Mouse (Mus musculus) lung, adult 18-20 months (tissue): ENCODE measurements around the gene Gm20708.
"Not testable (repeated sequence)": the region's sequence is repeated elsewhere in the genome, so short reads cannot be mapped to it uniquely, and the experiment has no call there.

ENCODE experiments used
- DNase-seq, 2 experiments: peaks; one replicate each; pipeline ENCODE4 v3.0.0; 2022; ENCODE audit warnings: mixed read lengths in 2 of 2

Gene Gm20708

DNA sequence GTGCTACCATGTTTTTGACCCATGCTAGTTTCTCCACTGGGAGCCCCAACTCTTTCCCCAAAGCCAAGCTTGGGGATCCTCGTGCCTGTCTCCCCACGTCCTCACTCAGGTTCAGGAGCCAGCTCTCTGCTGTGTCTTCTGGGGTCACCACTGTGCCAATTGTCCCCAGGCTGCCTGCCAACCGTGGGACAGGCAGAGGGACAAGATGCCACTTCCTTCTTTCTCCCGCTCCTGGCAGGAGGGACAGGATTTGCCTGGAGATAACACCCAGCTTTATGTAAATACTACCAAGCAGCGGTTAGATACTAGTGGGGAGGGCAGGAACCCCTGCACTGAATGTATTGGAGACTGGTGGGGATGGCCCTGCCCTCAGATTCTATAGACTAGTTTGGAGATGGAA, 4.4 kb downstream of the Gm20708 start:
- peak; percentile 22 to 56 for DNase-seq

DNA sequence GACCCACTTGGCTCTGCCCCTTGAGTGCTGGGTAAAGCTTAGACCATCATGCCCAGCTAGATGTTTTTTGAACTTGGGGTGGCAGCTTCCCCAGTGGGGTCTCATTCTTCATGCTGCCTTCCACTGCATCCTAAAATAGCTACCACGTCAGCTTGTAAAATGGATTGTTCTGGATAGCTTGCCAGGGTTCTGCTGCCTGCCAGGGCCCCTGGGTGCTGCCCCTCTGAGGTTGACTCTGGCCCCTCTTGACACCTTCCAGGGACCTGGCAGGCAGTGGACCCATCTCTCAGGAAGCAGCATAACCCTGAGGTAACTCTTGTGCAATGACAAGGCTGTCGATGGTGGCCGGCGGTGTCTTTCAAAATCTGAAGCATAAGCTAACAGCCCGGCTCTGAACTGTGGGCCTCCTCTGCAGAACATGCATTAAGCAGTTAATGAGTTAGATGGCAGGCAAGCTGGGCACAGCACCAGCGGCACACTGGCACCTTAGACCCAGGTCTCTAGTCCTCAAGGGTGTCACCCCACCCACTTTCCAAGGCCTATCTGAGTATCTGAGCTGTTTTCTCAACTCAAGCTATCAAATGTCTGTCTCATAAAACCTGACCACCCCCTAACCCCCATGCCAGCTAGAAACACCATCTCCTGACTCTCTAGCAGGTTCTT, 5.4 kb downstream of the Gm20708 start:
- no peak for DNase-seq

DNA sequence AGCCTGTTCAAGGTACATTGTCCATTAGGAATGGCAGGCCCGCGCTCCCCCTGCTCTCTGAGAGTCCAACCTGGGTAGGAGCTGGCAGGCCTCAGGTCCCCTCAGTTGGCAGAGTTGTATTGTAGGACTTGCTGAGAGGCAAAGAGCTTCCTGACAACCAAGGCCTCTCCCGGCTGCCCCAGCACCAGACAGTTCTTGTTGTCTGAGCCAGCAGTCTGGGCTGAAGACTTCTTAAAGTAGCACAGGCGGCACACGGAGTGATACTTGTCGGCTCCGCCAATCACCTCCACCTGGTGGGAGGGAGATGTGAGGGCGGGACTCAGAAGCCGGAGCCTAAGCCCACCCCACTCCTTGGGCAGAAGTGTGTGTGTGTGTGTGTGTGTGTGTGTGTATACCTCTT, 6.4 kb downstream of the Gm20708 start:
- not testable (repeated sequence) for DNase-seq

DNA sequence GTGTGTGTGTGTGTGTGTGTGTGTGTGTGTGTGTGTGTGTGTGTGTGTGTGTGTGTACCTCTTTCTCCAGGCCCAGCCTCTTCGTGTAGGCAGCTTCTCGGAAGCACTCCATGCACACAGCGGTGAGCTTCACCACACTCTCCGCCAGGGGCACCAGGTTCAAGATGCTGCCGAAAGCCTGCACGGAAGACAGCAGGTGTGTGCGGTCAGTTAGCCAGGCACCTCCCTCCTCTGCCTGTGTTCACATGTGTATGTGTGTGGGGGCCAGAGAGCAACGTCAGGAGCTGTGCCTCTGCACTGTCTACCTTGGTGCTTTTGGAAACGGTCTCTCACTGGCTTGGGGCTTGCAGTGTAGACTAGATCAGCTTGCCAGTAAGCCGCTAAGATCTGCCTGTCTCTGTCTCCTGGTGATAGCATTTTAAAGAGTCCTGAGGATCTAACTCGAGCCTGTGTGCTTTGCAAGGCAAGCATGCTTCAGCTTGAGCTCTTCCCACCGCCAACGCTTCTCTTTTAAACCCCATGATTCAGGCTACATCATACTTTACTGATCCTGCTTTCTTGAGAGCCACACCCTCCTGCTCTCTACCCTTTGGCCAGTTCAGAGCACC, 7.0 kb downstream of the Gm20708 start:
- DNase-seq: no peak

DNA sequence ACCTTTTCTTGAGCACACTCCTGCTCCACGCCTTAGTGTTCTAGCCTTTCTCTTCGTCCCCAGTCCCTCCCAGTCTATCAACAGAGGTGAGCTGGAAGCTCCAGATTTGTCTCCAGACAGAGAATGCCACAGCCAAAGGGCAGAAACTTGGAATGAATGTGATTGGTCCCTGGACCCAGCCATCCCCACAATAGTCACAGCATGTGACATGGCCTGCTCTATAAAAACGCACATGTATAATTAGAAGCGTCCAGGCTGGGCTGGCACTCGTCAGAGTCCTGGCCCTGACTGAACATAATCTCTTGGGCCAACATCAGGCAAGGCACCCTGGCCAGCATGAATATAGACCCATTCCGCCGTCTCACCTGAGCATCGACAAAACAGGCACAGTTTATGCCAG, 9.6 kb downstream of the Gm20708 start:
- no peak for DNase-seq

DNA sequence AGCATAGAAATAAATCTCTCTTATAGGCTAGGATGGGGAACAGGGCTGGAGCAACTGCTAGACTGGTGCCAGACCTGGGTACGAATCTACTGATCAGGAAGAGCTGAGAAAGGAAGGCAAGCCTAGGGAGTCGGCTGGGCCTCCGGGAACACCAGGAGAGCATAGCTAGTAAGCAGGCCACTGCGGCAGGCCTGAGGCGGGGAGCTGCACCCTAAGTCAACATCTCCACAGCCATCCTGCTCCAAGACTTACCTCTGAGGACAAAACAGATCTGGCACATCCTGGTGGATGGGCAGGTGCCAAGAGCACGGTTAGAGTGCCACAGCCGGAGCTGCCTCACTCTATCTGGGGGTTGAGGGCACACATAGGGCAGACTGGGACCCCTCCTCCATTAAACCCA, 10.7 kb downstream of the Gm20708 start:
- DNase-seq: no peak

DNA sequence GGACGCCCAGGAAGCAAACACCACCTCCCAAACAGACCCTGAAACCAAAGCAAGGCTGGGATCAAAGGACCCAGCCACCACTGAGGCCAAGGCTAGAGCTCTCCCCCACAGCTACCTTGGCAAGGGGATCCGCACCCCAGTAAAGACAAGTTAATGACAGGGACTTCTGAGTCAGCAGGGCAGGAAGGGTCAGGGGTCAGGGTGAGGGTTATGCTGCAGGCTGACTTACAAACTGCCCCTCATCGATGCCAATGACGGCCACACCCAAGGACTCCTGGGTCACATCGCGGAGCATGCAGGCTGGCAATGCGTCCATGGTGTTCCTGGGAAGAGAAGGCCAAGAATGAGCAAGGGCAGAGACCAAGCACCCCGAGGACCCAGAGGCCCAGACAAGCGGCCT, 12.4 kb downstream of the Gm20708 start:
- no peak for DNase-seq

DNA sequence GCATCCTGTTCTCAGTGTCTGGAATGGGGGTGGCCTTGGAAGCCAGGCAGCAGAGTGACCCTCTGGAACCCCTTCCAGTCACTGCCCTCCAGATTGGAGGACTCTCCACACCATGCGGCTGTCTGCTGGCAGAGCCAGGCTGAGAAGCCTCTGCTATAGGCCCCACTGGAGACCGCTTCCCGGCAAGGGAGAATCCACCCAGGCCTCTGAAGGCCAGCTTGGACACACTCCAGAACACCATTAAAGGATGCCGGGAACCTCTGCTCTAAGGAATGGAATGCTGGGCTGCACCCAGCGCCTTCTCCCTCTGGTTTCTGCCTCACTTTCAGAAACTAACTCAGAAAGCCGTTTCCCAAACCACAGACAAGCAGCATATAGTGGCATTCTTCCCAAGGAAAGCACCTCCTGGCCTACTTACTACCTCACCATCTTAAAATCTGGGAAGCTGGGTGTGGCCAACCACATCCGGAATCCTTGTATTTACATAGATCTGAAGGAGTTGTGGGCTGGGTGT, 13.3 kb downstream of the Gm20708 start:
- peak in 1 of 2 experiments; percentile 42 for DNase-seq

DNA sequence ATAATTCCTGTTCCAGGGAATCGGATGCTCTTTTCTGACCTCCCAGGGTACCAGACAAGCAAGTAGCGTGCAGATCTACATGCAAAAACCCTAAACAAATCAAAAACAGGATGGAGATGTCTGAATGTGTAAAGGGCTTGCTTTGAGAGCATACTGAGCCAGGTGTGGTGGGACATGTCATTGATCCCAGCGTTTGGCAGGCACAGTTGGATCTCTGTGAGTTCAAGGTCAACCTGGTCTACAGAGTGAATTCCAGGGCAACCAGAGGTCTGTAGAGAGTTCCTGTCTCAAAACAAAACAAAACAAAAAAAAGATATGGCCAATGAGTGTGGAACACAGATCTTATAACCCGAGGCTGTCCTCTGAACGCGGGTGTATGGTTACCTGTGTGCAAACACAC, 13.9 kb downstream of the Gm20708 start:
- DNase-seq: no peak

DNA sequence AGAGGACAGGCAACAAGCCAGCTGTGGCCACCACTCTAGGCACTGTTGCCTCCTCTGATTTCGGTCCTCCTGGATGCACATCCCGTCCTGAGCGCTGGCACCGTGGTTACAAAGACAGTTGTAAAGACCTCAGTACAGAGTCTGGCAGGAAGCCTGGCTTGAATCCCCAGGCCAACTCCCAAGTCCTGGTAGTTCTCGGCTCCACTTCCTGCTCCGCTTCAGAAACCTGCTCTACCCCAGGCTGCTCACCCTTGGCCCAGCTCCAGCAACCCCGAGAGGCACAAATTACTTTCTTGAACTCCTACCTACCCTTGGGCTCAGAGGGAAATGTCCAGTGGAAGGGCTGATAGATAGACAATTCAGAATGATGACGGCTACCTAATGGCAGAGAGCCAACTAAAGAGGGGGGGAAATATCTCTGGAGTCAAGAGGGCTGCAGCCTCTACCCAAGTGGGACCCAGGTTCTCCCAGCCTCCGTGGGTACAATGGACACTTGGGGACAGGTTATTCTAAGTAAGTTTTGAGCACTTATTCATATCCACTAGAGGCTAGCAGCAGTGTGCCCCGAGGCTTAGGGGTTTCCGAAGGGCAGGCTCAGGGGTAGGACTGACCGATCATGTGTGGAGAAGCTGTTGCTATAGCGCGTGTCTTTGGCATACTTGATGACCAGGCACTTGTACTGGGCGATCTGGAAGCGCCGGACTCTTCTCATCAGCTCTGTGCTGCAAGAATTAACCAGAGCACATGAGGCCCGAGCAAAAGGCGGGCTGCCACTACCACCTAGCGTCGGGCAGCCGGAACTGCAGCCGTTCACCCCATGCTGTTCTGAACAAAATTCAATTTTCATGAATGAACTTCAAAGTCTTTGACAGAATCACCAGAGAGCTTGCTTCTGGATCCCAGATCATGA, 14.8 kb downstream of the Gm20708 start:
- peak; percentile 81 to 84 for DNase-seq

DNA sequence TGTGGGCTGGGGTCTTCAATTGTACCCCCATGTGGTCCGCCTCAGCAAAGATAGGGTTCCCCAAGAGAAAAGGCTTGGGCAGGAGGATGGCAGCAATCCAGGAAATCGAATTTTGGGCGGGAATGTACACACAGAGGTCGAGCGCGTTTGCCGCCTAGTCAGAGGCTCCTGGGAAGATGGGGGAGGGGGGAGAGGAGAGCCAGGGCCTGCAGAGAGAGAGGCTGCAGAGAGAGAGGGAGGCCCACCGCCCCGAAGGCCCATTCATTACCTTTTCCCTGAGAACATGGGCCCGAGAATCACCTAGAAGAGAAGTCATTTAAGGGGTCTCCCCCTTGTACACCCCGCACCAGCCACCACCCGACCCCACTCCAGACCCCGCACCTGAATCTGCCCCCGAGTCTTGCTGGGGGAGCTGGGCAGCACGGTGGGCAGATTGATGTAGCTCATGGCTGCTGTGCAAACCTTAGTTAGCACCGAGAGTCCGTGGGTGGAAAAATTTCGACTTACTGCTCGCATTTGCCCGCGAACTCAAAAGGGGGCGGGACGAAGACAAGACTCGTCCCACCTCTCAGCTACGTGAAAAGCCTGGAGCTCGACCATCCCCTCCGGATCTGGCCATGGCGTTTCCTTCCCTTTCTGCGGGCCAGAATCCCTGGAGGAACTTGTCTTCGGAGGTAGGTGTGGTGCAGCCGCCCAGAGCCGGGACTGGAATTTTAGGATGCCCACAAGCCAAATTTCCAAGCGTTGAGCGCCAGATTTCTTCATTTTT, 16.0 kb downstream of the Gm20708 start, which contains the start of the genes Afmid and Tk1:
Afmid (plus strand) TSS at position 592 of the 769 bp plus-strand sequence.
Tk1 (minus strand) TSS at position 760 of the 769 bp plus-strand sequence.
- DNase-seq: peak; percentile 77 to 80

DNA sequence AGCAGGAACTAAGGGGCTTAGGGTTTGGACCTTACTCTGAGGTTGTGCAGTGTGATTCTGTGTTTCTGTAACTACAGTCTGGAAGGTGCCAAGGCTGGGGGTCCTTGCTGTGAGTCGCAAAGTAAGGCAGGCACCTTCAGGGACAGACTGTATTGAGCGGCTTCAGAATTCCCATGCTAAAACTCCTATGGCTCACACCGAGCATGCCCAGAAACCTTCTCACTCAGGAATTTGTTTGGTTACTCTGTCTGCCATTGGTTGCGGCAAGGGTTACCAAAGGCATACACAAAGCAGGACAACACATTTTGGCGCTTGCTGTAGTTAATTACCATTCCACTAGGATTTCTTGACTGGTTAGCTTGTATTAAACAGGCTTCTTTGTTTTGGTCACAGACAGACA, 16.7 kb downstream of the Gm20708 start:
- no peak for DNase-seq

DNA sequence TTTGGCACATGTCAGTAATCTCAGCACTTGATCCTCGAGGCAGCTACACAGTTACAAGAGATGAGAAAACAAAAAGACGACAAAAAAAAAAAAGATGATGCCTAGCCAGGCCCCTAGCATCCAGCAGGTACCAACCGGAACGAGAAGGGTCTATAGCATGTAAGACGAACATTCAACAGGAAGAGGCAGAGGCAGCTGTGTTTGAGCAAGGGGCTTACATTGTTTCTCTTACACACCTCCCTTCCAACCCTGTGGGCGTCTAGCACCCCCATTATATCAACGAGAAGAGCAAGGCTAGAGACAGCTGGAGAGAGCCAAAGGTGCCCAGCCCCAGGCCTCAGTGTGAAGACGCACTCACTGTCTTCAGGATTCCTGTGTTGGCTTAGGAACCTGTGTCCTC, 17.4 kb downstream of the Gm20708 start:
- DNase-seq: no peak

DNA sequence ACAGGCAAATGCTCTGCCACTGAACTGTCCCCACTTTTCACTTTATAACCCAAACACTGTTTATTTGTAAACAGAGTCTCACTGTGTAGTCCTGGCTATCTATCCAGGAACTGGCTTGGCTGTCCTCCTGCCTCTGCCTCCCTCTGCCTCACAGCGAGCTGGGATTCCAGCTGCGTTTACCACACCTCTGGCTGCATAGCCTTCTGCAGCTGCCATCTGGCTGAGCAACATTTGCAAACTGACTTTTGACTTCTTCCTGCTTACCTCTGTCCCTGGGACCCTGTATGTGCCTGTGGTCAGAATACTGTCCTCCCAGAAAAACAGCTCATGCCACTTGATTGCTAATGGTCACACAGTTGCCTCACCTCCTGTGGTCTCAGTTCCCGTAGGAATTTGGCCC, 17.9 kb downstream of the Gm20708 start:
- no peak for DNase-seq

DNA sequence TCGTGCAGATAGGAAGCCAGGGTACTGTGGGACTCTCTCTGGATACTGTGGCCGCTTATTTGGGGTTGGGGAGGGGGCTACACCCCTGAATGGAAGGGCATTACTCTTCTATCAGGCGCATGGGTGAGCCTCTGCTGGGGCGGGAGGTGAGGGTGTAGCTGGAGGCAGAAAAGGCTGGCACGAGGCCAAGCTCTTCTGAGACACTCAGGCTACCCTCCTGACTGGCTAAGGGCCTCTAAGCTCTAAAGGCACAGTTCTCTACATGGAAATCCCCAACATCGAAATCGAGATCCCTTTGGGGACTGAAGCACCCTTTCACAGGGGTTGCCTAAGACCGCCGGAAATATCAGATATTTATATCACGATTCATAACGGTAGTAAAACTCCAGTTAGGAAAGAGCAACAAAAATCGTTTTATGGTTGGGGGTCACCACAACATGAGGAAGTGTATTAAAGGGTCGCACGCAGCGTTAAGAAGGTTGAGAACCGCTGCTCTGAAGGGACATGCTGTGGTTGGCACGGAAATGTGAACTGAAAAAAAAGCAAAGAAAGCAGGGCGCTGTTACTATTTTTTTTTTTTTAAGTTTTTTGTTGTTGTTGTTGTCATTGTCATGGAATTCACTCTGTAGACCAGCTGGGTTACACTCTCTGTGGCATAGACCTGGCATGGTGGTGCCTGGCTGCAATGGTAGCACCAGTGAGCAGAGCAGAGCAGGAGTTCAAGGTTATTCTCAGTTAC, 18.9 kb downstream of the Gm20708 start:
- DNase-seq: peak; percentile 64 to 67

DNA sequence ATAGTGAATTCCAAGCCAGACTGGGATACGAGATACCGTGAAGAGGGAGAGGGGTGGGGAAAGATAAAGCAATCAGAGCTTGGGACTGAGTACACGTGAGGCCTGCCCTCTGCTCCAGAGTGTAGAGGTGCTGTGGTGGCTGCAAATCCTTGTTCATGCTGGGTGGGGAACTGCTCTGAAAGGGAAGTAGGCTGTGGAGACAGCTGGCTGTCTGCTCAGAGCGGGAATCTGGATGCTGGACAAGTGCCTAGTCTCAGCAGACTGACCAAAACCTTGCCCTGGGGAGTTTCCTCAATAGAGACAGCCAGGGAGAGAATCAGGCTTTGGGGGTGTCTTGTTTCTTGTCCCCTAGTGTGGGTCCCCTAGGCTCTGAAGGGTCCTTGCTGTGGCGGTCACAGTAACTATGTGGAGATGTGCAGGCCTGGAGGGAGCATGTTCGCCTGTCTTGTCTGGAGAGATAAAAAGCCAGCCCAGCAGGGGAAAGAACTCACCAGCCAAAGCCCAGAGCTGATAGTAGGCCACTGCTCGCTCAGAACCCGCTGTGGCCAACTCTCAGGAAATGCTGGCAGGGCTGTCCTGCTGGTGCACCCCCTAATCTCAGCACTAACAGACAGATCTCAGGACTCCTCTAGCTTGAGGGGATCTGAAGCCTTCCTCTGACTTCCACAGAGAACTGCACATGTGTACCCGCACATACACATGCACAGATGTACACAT, 19.6 kb downstream of the Gm20708 start:
- peak; percentile 50 to 52 for DNase-seq

DNA sequence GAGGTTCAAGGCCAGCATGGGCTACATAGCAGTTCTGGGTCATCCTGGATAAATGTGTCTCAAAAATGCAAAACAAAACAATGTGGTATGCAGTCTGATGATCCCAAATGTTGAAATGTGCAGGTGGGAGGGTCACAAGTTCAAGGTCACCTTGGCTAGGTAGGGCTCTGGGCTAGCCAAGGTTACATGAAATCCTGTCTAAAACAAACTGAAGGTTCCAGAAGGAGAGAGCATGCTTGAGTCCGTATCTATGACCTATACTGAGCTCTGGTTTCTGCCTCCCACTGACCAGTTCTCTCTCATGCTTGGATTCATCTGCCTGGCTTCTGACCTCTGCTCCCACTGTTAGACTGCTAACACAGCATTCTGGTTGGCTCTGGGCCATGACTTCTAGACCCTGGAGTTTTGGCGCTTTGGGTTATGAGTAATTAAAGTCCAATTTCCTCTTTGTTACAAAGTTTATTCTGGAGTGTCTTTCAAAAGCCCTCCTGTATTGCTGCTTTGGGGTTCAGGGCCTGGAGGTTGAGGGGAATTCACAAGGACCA, 20.3 kb downstream of the Gm20708 start:
- peak in 1 of 2 experiments; percentile 32 for DNase-seq

DNA sequence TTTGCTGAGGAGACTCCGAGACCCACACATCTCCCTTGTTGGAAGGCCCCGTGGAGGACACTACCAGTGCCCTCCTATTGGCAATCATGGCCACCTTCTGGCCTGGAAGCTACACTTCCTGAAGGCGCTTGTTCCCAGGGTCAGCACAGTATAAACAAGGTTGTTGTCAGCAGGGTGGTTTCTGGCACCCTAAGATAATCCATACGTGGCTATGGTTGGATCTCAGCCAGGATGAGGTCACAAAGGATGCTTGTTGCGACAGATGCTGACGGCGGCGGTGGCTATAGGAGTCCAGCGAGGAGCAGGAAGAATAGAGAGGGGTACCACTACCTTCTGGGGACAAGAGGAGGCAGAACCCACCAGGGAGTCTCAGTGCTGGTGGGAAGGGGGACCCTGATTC, 20.9 kb downstream of the Gm20708 start:
- peak in 1 of 2 experiments; percentile 35 for DNase-seq

DNA sequence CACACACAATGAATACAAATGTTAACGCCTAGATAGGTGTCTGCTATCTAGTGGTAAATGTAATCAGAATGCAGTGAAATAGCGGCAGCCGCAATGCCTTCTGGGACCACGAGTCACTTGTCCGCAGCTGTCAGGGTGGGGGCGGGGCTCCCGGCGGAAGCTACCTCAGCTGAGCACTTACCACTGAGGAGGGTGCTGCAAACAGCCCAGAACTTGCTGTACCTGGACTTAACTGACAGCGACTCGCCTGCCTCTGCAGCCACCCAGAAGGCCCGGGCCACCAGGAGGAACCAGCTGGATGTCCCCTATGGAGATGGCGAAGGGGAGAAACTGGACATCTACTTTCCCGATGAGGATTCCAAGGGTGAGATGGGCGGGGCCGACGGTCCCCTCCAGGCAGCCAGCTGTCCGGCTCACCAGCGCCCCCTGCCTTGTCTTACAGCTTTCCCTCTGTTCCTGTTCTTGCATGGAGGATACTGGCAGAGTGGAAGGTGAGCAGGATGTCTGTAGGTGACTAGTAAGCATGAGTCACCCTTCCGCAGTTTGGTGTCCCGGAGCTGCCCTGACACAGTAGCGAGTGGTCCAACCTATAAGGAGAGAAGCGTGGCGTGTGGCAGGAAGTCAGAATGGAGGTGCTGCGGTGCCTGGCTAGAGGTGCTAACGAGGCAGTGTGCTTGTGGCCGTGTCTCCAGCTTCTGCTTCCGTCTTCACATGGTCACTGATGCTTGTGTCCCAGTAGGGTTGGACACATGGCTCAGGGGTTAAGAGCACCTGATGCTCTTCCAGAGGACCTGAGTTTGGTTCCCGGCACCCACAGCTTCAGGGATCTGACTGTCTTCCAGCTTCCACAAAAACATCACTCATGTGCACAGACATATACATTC, 22.9 kb downstream of the Gm20708 start:
- DNase-seq: peak; percentile 81 to 85

DNA sequence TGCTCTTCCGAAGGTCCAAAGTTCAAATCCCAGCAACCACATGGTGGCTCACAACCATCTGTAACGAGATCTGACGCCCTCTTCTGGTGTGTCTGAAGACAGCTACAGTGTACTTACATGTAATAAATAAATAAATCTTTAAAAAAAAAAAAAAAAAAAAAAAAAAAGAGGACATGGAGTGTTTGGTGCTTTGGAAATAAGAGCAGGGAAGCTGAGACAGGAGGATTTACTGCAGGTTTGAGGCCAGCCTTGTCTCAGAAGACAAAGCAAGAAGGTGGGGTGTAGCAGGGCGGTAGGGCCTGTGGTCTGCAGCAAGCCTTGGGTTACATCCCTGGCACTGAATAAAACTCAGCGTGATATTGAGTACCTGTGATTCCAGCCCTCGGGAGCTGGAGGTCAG, 24.0 kb downstream of the Gm20708 start:
- DNase-seq: not testable (repeated sequence)
